Mouse (Mus musculus): ENCODE results near the gene Fkbp4.

DNA sequence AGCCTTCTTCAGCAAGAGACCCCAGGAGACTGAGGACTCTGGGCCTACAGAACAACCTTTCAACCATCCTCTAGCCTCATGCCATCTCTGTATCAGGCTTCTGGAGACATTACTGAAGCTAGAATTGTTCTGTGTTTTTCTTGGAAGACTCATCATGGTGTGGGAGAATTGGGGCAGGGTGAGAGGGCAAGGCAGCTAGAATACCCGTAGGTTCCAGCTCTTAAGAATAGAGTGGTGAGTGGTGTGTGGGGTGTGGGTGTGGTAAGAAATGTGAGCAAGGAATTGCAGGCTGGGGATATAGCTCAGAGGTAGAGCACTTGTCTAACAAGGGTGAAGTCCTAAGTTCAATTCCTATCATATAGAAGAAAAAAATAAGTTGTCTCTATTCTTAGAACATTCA is 53.5 kb downstream of the Fkbp4 start:
- TF ChIP-seq CTCF (IDR thresholded peaks at IDR 0.05; ENCODE audit: low read depth) = no peak
- TF ChIP-seq EP300 (optimal IDR thresholded peaks at IDR 0.05) = no peak
